In genomic region chr11:116437541-116437940, GRCm38 (mm10) we compare ENCODE assay signal across 12 mouse cellular contexts. TPM values are rescaled to one million over a fixed set of nuclear protein-coding genes. Genes with fewer than 3 reads are reported as not detected.
DNase-seq lines count a peak whose midpoint lies in the region; ATAC-seq and TF ChIP-seq lines count a peak whose summit lies in the region.
"Had no signal": no experiment of that assay in that cellular context is flagged by ENCODE, and none has a peak within 500 bp of the region (broad histone marks: within the 10 kb centered on the region; RNA-seq: fewer than 3 reads in every experiment).

No protein-coding gene starts in this region.

- no peak overlapping the region for H3K9ac ChIP-seq in heart, adult 2 months (ENCODE audit: low read depth, low read length)
- peak overlapping the region; percentile 61; the same call in 1 of the 2 replicates for H3K9ac ChIP-seq in midbrain, embryonic 13.5 days (replicated peaks)
- no peak overlapping the region for H3K9ac ChIP-seq in midbrain, embryonic 16.5 days (ENCODE audit: low read depth, low read length)
- H3K9ac ChIP-seq in stomach, postnatal 0 days (ENCODE audit: low read length) = no peak overlapping the region
- H3K9ac ChIP-seq: limb, embryonic 12.5 days had no signal

- no peak for TF ChIP-seq CTCF in heart, adult 2 months (IDR thresholded peaks at IDR 0.05)
- TF ChIP-seq CTCF in stomach, postnatal 0 days (IDR thresholded peaks at IDR 0.05; ENCODE audit: low read depth) = no peak

- H3K4me1 ChIP-seq in heart, adult 2 months (ENCODE audit: control insufficient read depth, insufficient read depth, low read length) = peaks cover 21% of the 10 kb centered on the region
- H3K4me1 ChIP-seq in midbrain, embryonic 13.5 days (replicated peaks) = peaks cover 36% of the 10 kb centered on the region
- peaks cover 23% of the 10 kb centered on the region for H3K4me1 ChIP-seq in midbrain, embryonic 16.5 days (ENCODE audit: control insufficient read depth, insufficient read depth, low read length)
- H3K4me1 ChIP-seq in limb, embryonic 10.5 days = peaks cover 41% of the 10 kb centered on the region
- H3K4me1 ChIP-seq in stomach, postnatal 0 days (replicated peaks; ENCODE audit: control insufficient read depth, insufficient read depth) = peaks cover 11% of the 10 kb centered on the region

- H3K79me2 ChIP-seq in heart, adult 2 months (replicated peaks; ENCODE audit: control insufficient read depth, insufficient read depth, low read length) = no peaks in the 10 kb centered on the region; the same call in 1 of the 2 replicates

- no peaks in the 10 kb centered on the region for H3K9me3 ChIP-seq in midbrain, embryonic 13.5 days
- no peaks in the 10 kb centered on the region for H3K9me3 ChIP-seq in midbrain, embryonic 16.5 days (replicated peaks; ENCODE audit: control insufficient read depth, low read length, poor library complexity, severe bottlenecking)
- H3K9me3 ChIP-seq in limb, embryonic 10.5 days (replicated peaks) = no peaks in the 10 kb centered on the region
- H3K9me3 ChIP-seq in stomach, postnatal 0 days (ENCODE audit: control insufficient read depth, low read length) = no peaks in the 10 kb centered on the region
- H3K9me3 ChIP-seq: limb, embryonic 12.5 days had no signal

- DNase-seq in heart, adult 2 months = no peak
- no peak for DNase-seq in heart, postnatal 25 days (ENCODE audit: low spot score)
- no peak for DNase-seq in limb, embryonic 10.5 days (ENCODE audit: low spot score)
- no peak for DNase-seq in stomach, postnatal 0 days (ENCODE audit: low spot score)
- DNase-seq in thymus, postnatal 36 days = no peak
- DNase-seq in cerebellum, adult 8-10 months = no peak

- ATAC-seq in midbrain, embryonic 13.5 days = no peak
- ATAC-seq in midbrain, embryonic 16.5 days = no peak
- ATAC-seq in stomach, postnatal 0 days (ENCODE audit: low FRiP score, low TSS enrichment) = no peak

- TF ChIP-seq POLR2A in heart, adult 2 months (IDR thresholded peaks at IDR 0.05; ENCODE audit: insufficient read depth, low read depth, low read length) = no peak

- peak overlapping the region; percentile 72; the same call in 1 of the 2 replicates for H3K4me2 ChIP-seq in midbrain, embryonic 13.5 days (replicated peaks)
- H3K4me2 ChIP-seq in midbrain, embryonic 16.5 days (ENCODE audit: low read length) = no peak overlapping the region
- H3K4me2 ChIP-seq in stomach, postnatal 0 days (replicated peaks; ENCODE audit: low read depth) = 0 out of 2 replicates have a peak overlapping the region, but pooled peaks have one; percentile 67

- WGBS in heart, adult 2 months = 41% methylated on average over 11 of the region's 11 CpGs
- WGBS in midbrain, embryonic 13.5 days = 86% methylated on average over 11 of the region's 11 CpGs
- 82% methylated on average over 11 of the region's 11 CpGs for WGBS in midbrain, embryonic 16.5 days
- 82% methylated on average over 11 of the region's 11 CpGs for WGBS in limb, embryonic 10.5 days
- WGBS in stomach, postnatal 0 days = 71% methylated on average over 11 of the region's 11 CpGs

- peaks cover 6% of the 10 kb centered on the region; the same call in 1 of the 2 replicates for H3K36me3 ChIP-seq in heart, adult 2 months (ENCODE audit: control insufficient read depth, insufficient read depth, low read length)
- H3K36me3 ChIP-seq in midbrain, embryonic 13.5 days = peaks cover 32% of the 10 kb centered on the region
- H3K36me3 ChIP-seq in midbrain, embryonic 16.5 days (ENCODE audit: control insufficient read depth, insufficient read depth, low read length) = peaks cover 5% of the 10 kb centered on the region
- H3K36me3 ChIP-seq in limb, embryonic 10.5 days = peaks cover 57% of the 10 kb centered on the region
- no peaks in the 10 kb centered on the region; the same call in 1 of the 2 replicates for H3K36me3 ChIP-seq in stomach, postnatal 0 days (ENCODE audit: control insufficient read depth, insufficient read depth, low read length)

- intact Hi-C loops in heart, adult 2 months (cut with DNase I) = no loop called here
- intact Hi-C loops in heart, postnatal 25 days (cut with DNase I) = no loop called here

- H3K27ac ChIP-seq in heart, adult 2 months = peak overlapping the region; percentile 81
- peak overlapping the region; percentile 22; the same call in 1 of the 2 replicates for H3K27ac ChIP-seq in midbrain, embryonic 13.5 days
- no peak overlapping the region for H3K27ac ChIP-seq in midbrain, embryonic 16.5 days (ENCODE audit: low read length)
- peak overlapping the region; percentile 57 for H3K27ac ChIP-seq in limb, embryonic 10.5 days
- no peak overlapping the region for H3K27ac ChIP-seq in stomach, postnatal 0 days (replicated peaks)
- H3K27ac ChIP-seq: limb, embryonic 12.5 days had no signal

- no peak overlapping the region; the same call in 1 of the 2 replicates for H3K4me3 ChIP-seq in heart, adult 2 months
- no peak overlapping the region for H3K4me3 ChIP-seq in midbrain, embryonic 13.5 days (replicated peaks)
- no peak overlapping the region for H3K4me3 ChIP-seq in midbrain, embryonic 16.5 days (ENCODE audit: low read depth, low read length)
- H3K4me3 ChIP-seq in limb, embryonic 10.5 days = no peak overlapping the region
- H3K4me3 ChIP-seq in stomach, postnatal 0 days (ENCODE audit: low read depth, low read length) = no peak overlapping the region

- H3K27me3 ChIP-seq in heart, adult 2 months (ENCODE audit: control insufficient read depth, insufficient read depth, low read length) = no peaks in the 10 kb centered on the region
- H3K27me3 ChIP-seq in midbrain, embryonic 13.5 days = no peaks in the 10 kb centered on the region
- no peaks in the 10 kb centered on the region for H3K27me3 ChIP-seq in midbrain, embryonic 16.5 days (ENCODE audit: control insufficient read depth, insufficient read depth, low read depth, low read length)
- no peaks in the 10 kb centered on the region for H3K27me3 ChIP-seq in limb, embryonic 10.5 days (ENCODE audit: low read depth, poor library complexity, severe bottlenecking)
- H3K27me3 ChIP-seq in stomach, postnatal 0 days (ENCODE audit: control insufficient read depth, insufficient read depth, low read length) = no peaks in the 10 kb centered on the region
- H3K27me3 ChIP-seq: limb, embryonic 12.5 days had no signal

- TF ChIP-seq EP300 in heart, adult 2 months (IDR thresholded peaks at IDR 0.05; ENCODE audit: insufficient read depth, low read depth, low read length) = no peak
- TF ChIP-seq EP300 in stomach, postnatal 0 days (optimal IDR thresholded peaks at IDR 0.05) = no peak

RNA-seq across cellular contexts. Expression of gene Ubald2, which starts 3.6 kb away (rescaled TPM):
- 10 to 100 TPM; 29.2 to 34.1 TPM for total RNA-seq in heart, adult 2 months (2021)
- 45.5 and 80.1 TPM in 2 replicates for polyA plus RNA-seq in heart, adult 2 months (2012; rRNA removed)
- 10 to 100 TPM; 36.7 to 37.9 TPM for total RNA-seq in heart, postnatal 25 days (2021)
- polyA plus RNA-seq in midbrain, embryonic 13.5 days (2015; fragmentation: Nextera tagmentation; extraction: Ambion mirVana) = 47.7 and 50.3 TPM in 2 replicates
- 36.2 and 36.3 TPM in 2 replicates for polyA plus RNA-seq in midbrain, embryonic 16.5 days (2015; fragmentation: Nextera tagmentation; extraction: Ambion mirVana)
- polyA plus RNA-seq in limb, embryonic 10.5 days (2016; fragmentation: Nextera tagmentation; extraction: Ambion mirVana) = 44.1 and 51.8 TPM in 2 replicates
- 35.4 and 35.7 TPM in 2 replicates for polyA plus RNA-seq in stomach, postnatal 0 days (2015; fragmentation: Nextera tagmentation; extraction: Ambion mirVana)

RNA-seq across cellular contexts. Expression of gene Rnf157, which starts 24.7 kb away (rescaled TPM):
- 1 to 10 TPM; 6.0 to 7.2 TPM for total RNA-seq in heart, adult 2 months (2021)
- polyA plus RNA-seq in heart, adult 2 months (2012; rRNA removed) = 3.0 and 5.7 TPM in 2 replicates
- 1 to 10 TPM; 3.9 to 4.1 TPM for total RNA-seq in heart, postnatal 25 days (2021)
- polyA plus RNA-seq in midbrain, embryonic 13.5 days (2015; fragmentation: Nextera tagmentation; extraction: Ambion mirVana) = 25.7 and 31.3 TPM in 2 replicates
- 32.3 and 41.8 TPM in 2 replicates for polyA plus RNA-seq in midbrain, embryonic 16.5 days (2015; fragmentation: Nextera tagmentation; extraction: Ambion mirVana)
- polyA plus RNA-seq in limb, embryonic 10.5 days (2016; fragmentation: Nextera tagmentation; extraction: Ambion mirVana) = 11.1 and 18.3 TPM in 2 replicates
- polyA plus RNA-seq in stomach, postnatal 0 days (2015; fragmentation: Nextera tagmentation; extraction: Ambion mirVana) = 2.8 and 3.0 TPM in 2 replicates

RNA-seq across cellular contexts. Expression of gene Qrich2, which starts 28.5 kb away (rescaled TPM):
- total RNA-seq in heart, adult 2 months (2021) = not detected
- 0.18 and 0.23 TPM in 2 replicates for polyA plus RNA-seq in heart, adult 2 months (2012; rRNA removed)
- not detected for total RNA-seq in heart, postnatal 25 days (2021)
- polyA plus RNA-seq in midbrain, embryonic 13.5 days (2015; fragmentation: Nextera tagmentation; extraction: Ambion mirVana) = not detected in 2 replicates
- polyA plus RNA-seq in midbrain, embryonic 16.5 days (2015; fragmentation: Nextera tagmentation; extraction: Ambion mirVana) = 0.08 TPM in 1 of 2 replicates, not detected in the other
- 0.36 and 0.44 TPM in 2 replicates for polyA plus RNA-seq in limb, embryonic 10.5 days (2016; fragmentation: Nextera tagmentation; extraction: Ambion mirVana)
- 0.08 and 0.16 TPM in 2 replicates for polyA plus RNA-seq in stomach, postnatal 0 days (2015; fragmentation: Nextera tagmentation; extraction: Ambion mirVana)
- total RNA-seq: adrenal gland, adult 18-20 months; neutrophil, adult 5-6 weeks had no signal
- polyA plus RNA-seq: frontal cortex, adult 2 months had no signal

RNA-seq across cellular contexts. Expression of gene Prpsap1, which starts 56.5 kb away (rescaled TPM):
- 10 to 100 TPM; 28.9 to 30.0 TPM for total RNA-seq in heart, adult 2 months (2021)
- polyA plus RNA-seq in heart, adult 2 months (2012; rRNA removed) = 37.3 and 39.1 TPM in 2 replicates
- 10 to 100 TPM; 33.2 to 35.1 TPM for total RNA-seq in heart, postnatal 25 days (2021)
- polyA plus RNA-seq in midbrain, embryonic 13.5 days (2015; fragmentation: Nextera tagmentation; extraction: Ambion mirVana) = 175 and 187 TPM in 2 replicates
- polyA plus RNA-seq in midbrain, embryonic 16.5 days (2015; fragmentation: Nextera tagmentation; extraction: Ambion mirVana) = 177 and 198 TPM in 2 replicates
- polyA plus RNA-seq in limb, embryonic 10.5 days (2016; fragmentation: Nextera tagmentation; extraction: Ambion mirVana) = 203 and 209 TPM in 2 replicates
- polyA plus RNA-seq in stomach, postnatal 0 days (2015; fragmentation: Nextera tagmentation; extraction: Ambion mirVana) = 94.0 and 97.1 TPM in 2 replicates

Comparison
In these comparisons a context has a peak if more than half of its experiments do, and no peak if none do; other contexts are left out.
1. H3K27ac ChIP-seq: peak in heart, adult 2 months (single experiment), midbrain, embryonic 13.5 days (single experiment) and limb, embryonic 10.5 days (single experiment); none in midbrain, embryonic 16.5 days (single experiment) and stomach, postnatal 0 days (single experiment).